8 mouse cellular contexts compared by ENCODE assay signal in genomic region chr9:95559936-95560735, GRCm38 (mm10). TPM values are rescaled to one million over a fixed set of nuclear protein-coding genes. Genes with fewer than 3 reads are reported as not detected.
DNase-seq lines count a peak whose midpoint lies in the region; ATAC-seq and TF ChIP-seq lines count a peak whose summit lies in the region.

No protein-coding gene starts in this region.

- no peak for TF ChIP-seq CTCF in gastrocnemius, adult 2 months (IDR thresholded peaks at IDR 0.05)
- TF ChIP-seq CTCF in forebrain, postnatal 0 days (IDR thresholded peaks at IDR 0.05; ENCODE audit: low read depth), result no peak
- TF ChIP-seq CTCF in left cerebral cortex, adult 2 months (IDR thresholded peaks at IDR 0.05), result no peak

- H3K9me3 ChIP-seq in forebrain, postnatal 0 days (ENCODE audit: low read length), result no peaks in the 10 kb centered on the region
- no peaks in the 10 kb centered on the region for H3K9me3 ChIP-seq in midbrain, embryonic 13.5 days

- ATAC-seq in forebrain, postnatal 0 days, result peak; percentile 74
- ATAC-seq in midbrain, embryonic 13.5 days, result peak; percentile 78

- peak overlapping the region; percentile 91 for H3K4me2 ChIP-seq in forebrain, postnatal 0 days (ENCODE audit: low read depth)
- H3K4me2 ChIP-seq in midbrain, embryonic 13.5 days (replicated peaks), result peak overlapping the region; percentile 89

- peak overlapping the region; percentile 71 for H3K9ac ChIP-seq in forebrain, postnatal 0 days
- H3K9ac ChIP-seq in midbrain, embryonic 13.5 days (replicated peaks), result peak overlapping the region; percentile 74

- H3K4me1 ChIP-seq in forebrain, postnatal 0 days (ENCODE audit: insufficient read depth), result peaks cover 20% of the 10 kb centered on the region; the same call in 1 of the 2 replicates
- peaks cover 26% of the 10 kb centered on the region for H3K4me1 ChIP-seq in midbrain, embryonic 13.5 days (replicated peaks)

- DNase-seq in gastrocnemius, adult 2 months, result peak; percentile 35
- no peak for DNase-seq in gastrocnemius, postnatal 36 days
- peak; percentile 76 for DNase-seq in cerebellum, adult 9-10 months
- peak; percentile 74 for DNase-seq in forebrain, postnatal 0 days
- DNase-seq in induced T-regulatory cell, adult 2 months (ENCODE audit: low read depth), result peak; percentile 7
- DNase-seq in left cerebral cortex, adult 2 months (ENCODE audit: extremely low spot score in 1 of 2, low spot score in 2 of 2), result peak; percentile 71 to 75
- peak; percentile 46 for DNase-seq in testis, postnatal 10 days (ENCODE audit: low spot score)

- H3K27ac ChIP-seq in gastrocnemius, adult 2 months, result peak overlapping the region; percentile 53
- peak overlapping the region; percentile 80 for H3K27ac ChIP-seq in forebrain, postnatal 0 days (ENCODE audit: low read depth, low read length)
- peak overlapping the region; percentile 82 for H3K27ac ChIP-seq in left cerebral cortex, adult 2 months
- peak overlapping the region; percentile 74 for H3K27ac ChIP-seq in midbrain, embryonic 13.5 days

- H3K36me3 ChIP-seq in forebrain, postnatal 0 days (ENCODE audit: insufficient read depth), result no peaks in the 10 kb centered on the region
- no peaks in the 10 kb centered on the region for H3K36me3 ChIP-seq in midbrain, embryonic 13.5 days

- peaks cover 8% of the 10 kb centered on the region; the same call in 1 of the 2 replicates for H3K27me3 ChIP-seq in forebrain, postnatal 0 days (ENCODE audit: insufficient read depth, low read length)
- H3K27me3 ChIP-seq in midbrain, embryonic 13.5 days, result peaks cover 63% of the 10 kb centered on the region

- intact Hi-C loops in gastrocnemius, adult 2 months (cut with DNase I), result no loop called here
- intact Hi-C loops in gastrocnemius, postnatal 36 days (cut with DNase I), result no loop called here
- intact Hi-C loops in left cerebral cortex, adult 2 months (cut with DNase I), result loop anchor here (2.0 kb wide), 1 partner anchor 47 kb away; no protein-coding TSS in a partner anchor

- WGBS in forebrain, postnatal 0 days, result 15% methylated on average over 66 of the region's 78 CpGs
- 12% methylated on average over 78 of the region's 78 CpGs for WGBS in midbrain, embryonic 13.5 days

- peak overlapping the region; percentile 75 for H3K4me3 ChIP-seq in gastrocnemius, adult 2 months
- H3K4me3 ChIP-seq in forebrain, postnatal 0 days (ENCODE audit: low read depth, low read length), result peak overlapping the region; percentile 73
- peak overlapping the region; percentile 67 for H3K4me3 ChIP-seq in left cerebral cortex, adult 2 months
- peak overlapping the region; percentile 69 for H3K4me3 ChIP-seq in midbrain, embryonic 13.5 days (replicated peaks)

RNA-seq across cellular contexts. Expression of gene Paqr9, which starts 0.7 kb away (rescaled TPM):
- 1 to 10 TPM; 1.9 to 5.0 TPM for total RNA-seq in gastrocnemius, adult 2 months (2021)
- total RNA-seq in gastrocnemius, postnatal 36 days (2021), result 1 to 10 TPM; 3.6 to 4.1 TPM
- 20.8 and 26.0 TPM in 2 replicates for total RNA-seq in forebrain, postnatal 0 days (2014; rRNA removed)
- polyA plus RNA-seq in forebrain, postnatal 0 days (2015; fragmentation: Nextera tagmentation; extraction: Ambion mirVana), result 3.5 and 6.3 TPM in 2 replicates
- total RNA-seq in left cerebral cortex, adult 2 months (2021), result 10 to 100 TPM; 35.8 to 36.2 TPM
- polyA plus RNA-seq in midbrain, embryonic 13.5 days (2015; fragmentation: Nextera tagmentation; extraction: Ambion mirVana), result 1.8 and 1.9 TPM in 2 replicates

RNA-seq across cellular contexts. Expression of gene U2surp, which starts 48.3 kb away (rescaled TPM):
- total RNA-seq in gastrocnemius, adult 2 months (2021), result 10 to 100 TPM; 25.0 to 32.5 TPM
- total RNA-seq in gastrocnemius, postnatal 36 days (2021), result 10 to 100 TPM; 17.8 to 25.9 TPM
- 58.2 and 77.5 TPM in 2 replicates for total RNA-seq in forebrain, postnatal 0 days (2014; rRNA removed)
- 117 and 126 TPM in 2 replicates for polyA plus RNA-seq in forebrain, postnatal 0 days (2015; fragmentation: Nextera tagmentation; extraction: Ambion mirVana)
- 10 to 100 TPM; 67.6 to 69.0 TPM for total RNA-seq in left cerebral cortex, adult 2 months (2021)
- polyA plus RNA-seq in midbrain, embryonic 13.5 days (2015; fragmentation: Nextera tagmentation; extraction: Ambion mirVana), result 153 and 172 TPM in 2 replicates

Comparison
In these comparisons a context has a peak if more than half of its experiments do, and no peak if none do; other contexts are left out.
1. DNase-seq: peak in gastrocnemius, adult 2 months (single experiment), cerebellum, adult 9-10 months (single experiment), forebrain, postnatal 0 days (single experiment), induced T-regulatory cell, adult 2 months (single experiment), left cerebral cortex, adult 2 months (2 of 2) and testis, postnatal 10 days (single experiment); none in gastrocnemius, postnatal 36 days (0 of 2).
2. Peak in every context shown above with its lines, with median percentiles within 50 percentile points of each other: H3K27ac ChIP-seq and H3K4me3 ChIP-seq.